Mouse (Mus musculus) NIH3T3 (cell line): ENCODE measurements at regions not wholly inside any gene's neighbourhood (a gene's known extent, or its start where the extent isn't known, plus 50 kb on each side); places are given as distances from the start of the nearest gene placed in this dataset.

Source experiments
- DNase-seq: peaks from one replicate; pipeline ENCODE4 v3.0.0-alpha.2; 2012; ENCODE audit warnings: low read depth

- DNase-seq = peak; percentile 92
Measured at GRCm38 (mm10) chr15:7459992-7460820, 62.0 kb upstream of the Egflam start.

- DNase-seq = no peak
Measured at GRCm38 (mm10) chr15:7462549-7462948, 64.4 kb upstream of the Egflam start.

GRCm38 (mm10) chr15:7463444-7464350, 65.5 kb upstream of the Egflam start:
- no peak for DNase-seq

GRCm38 (mm10) chr15:7480211-7480610, 82.0 kb upstream of the Egflam start:
- DNase-seq = no peak

GRCm38 (mm10) chr15:7480792-7481210, 82.6 kb upstream of the Egflam start:
- DNase-seq = peak; percentile 47

- DNase-seq = no peak
Measured at GRCm38 (mm10) chr15:7483686-7484085, 85.5 kb upstream of the Egflam start.

- DNase-seq = no peak
Measured at GRCm38 (mm10) chr15:7491091-7491490, 92.9 kb upstream of the Egflam start.

- DNase-seq = peak; percentile 72
Measured at GRCm38 (mm10) chr15:7493126-7493669, 95.0 kb upstream of the Egflam start.

- no peak for DNase-seq
Measured at GRCm38 (mm10) chr15:7497852-7498251, 99.7 kb upstream of the Egflam start.

GRCm38 (mm10) chr15:7508535-7508934, 110.3 kb upstream of the Egflam start:
- DNase-seq = no peak

GRCm38 (mm10) chr15:7514743-7515273, 116.6 kb upstream of the Egflam start:
- DNase-seq = no peak

GRCm38 (mm10) chr15:7521611-7522010, 123.4 kb upstream of the Egflam start:
- no peak for DNase-seq

GRCm38 (mm10) chr15:7522902-7523786, 124.9 kb upstream of the Egflam start:
- no peak for DNase-seq

GRCm38 (mm10) chr15:7530959-7531588, 132.9 kb upstream of the Egflam start:
- DNase-seq = peak; percentile 20

- DNase-seq = no peak
Measured at GRCm38 (mm10) chr15:7537858-7538257, 139.7 kb upstream of the Egflam start.

GRCm38 (mm10) chr15:7553190-7553895, 155.1 kb upstream of the Egflam start:
- DNase-seq = peak; percentile 52

GRCm38 (mm10) chr15:7554433-7554832, 156.2 kb upstream of the Egflam start:
- no peak for DNase-seq

- DNase-seq = peak; percentile 80
Measured at GRCm38 (mm10) chr15:7563279-7563678, 165.1 kb upstream of the Egflam start.

GRCm38 (mm10) chr15:7563726-7564125, 165.5 kb upstream of the Egflam start:
- DNase-seq = peak; percentile 33

GRCm38 (mm10) chr15:7572221-7572620, 174.0 kb upstream of the Egflam start:
- peak; percentile 67 for DNase-seq
